Mouse (Mus musculus) cerebellum, postnatal 14 days (tissue): ENCODE measurements around the gene Gramd2.
A peak's percentile ranks its signal among the peaks of the same experiment; 100 is the strongest.
"Not testable (repeated sequence)": the region's sequence is repeated elsewhere in the genome, so short reads cannot be mapped to it uniquely, and the experiment has no call there.

Experiments
- DNase-seq, 2 experiments: peaks; one replicate each; pipeline ENCODE4 v3.0.0; 2021; ENCODE audit warnings: mixed read lengths in 2 of 2

Gene Gramd2

GRCm38 (mm10) chr9:59723791-59724442 lies 44.0 kb downstream of the Gramd2 start:
- DNase-seq, result peak; percentile 61 to 70

DNA sequence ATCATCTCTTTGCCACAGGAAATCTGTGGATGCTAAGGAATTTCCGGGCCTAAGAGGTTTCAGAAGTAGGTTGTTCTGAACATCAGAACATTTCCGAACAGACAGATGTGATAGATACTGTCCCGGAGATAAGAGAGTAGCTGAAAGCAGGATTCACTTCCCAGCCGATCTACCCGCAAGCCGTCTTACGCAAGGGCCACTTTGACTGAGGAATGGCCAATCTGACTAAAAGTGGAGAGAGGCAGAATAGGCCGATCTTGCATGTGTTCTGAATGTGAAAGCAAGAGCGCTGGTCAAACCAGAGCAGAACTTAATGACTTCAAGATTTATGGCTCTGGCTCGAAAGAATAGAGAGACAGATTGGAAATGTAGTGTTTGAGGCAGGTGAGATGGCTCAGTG lies 45.6 kb downstream of the Gramd2 start:
- DNase-seq, result no peak

- no peak for DNase-seq
Measured at GRCm38 (mm10) chr9:59727569-59728286, 47.8 kb downstream of the Gramd2 start.

DNA sequence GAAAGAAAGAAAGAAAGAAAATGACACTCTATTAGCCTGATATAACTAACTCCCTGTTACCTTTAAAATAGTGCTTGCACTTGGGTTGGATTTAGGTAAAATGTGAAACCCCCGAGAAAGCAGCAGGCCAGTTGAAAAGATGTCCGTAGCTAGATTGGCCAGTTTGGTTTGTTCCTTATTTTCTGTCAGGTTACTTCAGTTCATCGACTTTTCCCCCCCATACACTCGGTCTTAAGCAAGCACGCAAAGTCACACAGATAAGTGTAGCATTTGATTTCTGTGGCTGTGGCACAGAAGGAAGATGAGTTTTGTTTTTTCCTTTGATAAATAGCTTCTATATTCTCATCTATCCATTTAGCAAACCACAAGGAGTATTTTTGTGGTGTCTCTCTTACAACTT lies 51.2 kb downstream of the Gramd2 start:
- DNase-seq, result no peak

DNA sequence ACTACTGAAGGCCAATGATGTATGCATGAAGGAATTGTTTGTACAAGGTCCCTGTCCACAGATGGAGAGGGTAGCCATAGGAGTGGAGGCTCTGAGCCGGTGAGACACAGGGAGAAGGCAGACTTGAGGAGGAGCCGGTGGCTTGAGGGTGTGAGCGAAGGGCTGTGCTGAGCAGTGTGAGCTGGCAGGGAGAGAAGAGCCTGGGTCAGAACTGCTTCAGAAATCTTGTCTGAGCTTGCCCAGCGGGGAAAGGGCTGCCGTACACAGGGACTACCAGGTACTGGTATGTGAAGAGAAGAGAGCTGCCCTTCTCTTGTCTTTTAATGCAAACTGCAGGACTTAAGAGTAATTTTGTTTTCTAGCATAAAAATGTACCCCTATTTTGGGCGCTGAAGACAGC lies 53.1 kb downstream of the Gramd2 start:
- no peak for DNase-seq

DNA sequence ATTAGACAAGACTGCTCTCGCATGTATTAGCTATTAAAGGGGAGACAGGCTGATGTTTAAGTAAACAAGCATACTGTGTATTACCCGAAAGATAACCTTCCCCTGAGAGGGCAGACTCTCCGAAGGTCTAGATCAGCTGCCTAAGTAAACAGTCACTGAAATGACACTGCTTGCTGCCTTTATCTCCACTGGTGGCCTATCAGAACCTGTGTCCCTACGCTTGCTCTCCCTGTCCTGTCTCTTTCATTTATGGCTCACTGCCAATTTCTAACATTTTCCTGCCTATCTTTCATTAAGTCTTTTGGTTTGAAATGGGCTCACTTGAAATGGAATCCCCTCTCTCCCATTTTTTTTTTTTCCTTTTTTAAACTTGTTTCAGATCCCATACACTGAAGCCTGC lies 55.5 kb downstream of the Gramd2 start:
- no peak for DNase-seq

DNA sequence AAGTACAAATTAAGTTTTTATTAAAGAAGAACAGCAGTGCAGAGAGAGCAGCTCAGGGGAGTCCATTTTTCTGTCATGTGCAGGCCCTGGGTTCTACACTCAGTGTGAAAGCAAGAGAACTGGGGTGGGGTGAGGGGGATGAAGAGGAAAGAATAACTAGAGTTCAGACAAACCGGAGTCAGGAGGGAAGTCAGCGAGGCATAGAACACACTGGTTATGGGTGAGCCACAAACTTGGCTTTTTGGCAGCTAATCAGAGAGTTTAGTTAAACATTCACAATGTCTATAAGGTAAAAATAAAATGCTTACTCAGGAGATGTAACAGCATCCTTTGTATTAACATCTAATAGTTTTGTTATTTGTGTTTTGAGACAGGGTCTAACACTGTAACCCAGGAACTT lies 60.6 kb downstream of the Gramd2 start:
- no peak for DNase-seq

GRCm38 (mm10) chr9:59743903-59744302 lies 64.0 kb downstream of the Gramd2 start:
- no peak for DNase-seq

DNA sequence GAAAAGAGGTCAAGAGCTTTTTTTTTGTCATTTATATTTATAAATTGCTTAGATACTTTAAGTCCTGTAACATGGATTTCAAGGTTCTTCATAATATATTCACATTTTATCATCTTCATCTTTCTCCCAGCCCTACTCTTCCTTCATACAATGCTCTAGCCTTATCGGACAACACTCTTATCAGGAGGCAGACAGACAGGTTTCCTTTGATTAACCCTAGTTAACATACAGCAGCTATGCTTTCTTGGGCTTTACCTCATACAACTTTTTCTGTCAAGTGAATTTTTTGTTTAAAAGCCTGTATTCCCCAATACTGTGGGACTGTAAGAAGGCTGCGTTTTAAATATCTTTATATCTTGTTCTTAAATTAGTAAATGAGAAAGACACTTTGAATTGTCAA lies 68.4 kb downstream of the Gramd2 start:
- DNase-seq, result no peak

GRCm38 (mm10) chr9:59748969-59749368 lies 69.0 kb downstream of the Gramd2 start:
- no peak for DNase-seq

- DNase-seq, result peak; percentile 15 to 16
Measured at GRCm38 (mm10) chr9:59749581-59750265, 69.8 kb downstream of the Gramd2 start.

- DNase-seq, result peak; percentile 100
Measured at GRCm38 (mm10) chr9:59750267-59751065, 70.5 kb downstream of the Gramd2 start, which contains the start of the genes Senp8 and Myo9a. Gene Senp8, minus strand, starts transcription at chr9:59750710. Gene Myo9a, plus strand, starts transcription at chr9:59750896.

DNA sequence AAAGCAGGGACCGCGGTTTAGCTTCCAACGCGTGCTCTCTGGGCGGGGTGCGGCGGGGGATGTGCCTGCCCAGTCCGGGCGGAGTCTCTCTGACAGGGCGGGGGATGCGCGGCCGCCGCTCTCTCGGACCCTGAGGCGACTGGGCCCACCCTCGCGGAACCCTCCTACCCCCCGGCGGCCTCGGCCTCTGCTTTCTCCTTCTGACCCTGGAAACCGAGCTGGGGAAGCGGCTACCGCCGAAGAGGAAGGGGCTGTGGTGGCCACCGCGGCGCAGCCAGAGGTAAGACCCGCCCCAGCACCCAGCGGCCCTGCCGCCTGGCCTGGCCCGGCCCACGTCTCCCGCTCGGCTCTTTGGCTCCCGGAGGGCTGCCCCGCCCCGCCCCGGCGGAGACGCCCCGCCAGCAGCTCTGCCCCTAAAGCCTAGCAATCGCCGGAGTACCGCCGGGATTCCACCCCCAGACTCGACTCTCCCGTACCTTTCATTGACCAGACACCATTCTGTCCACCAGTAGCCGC lies 71.2 kb downstream of the Gramd2 start:
- peak in 1 of 2 experiments; percentile 67 for DNase-seq

- DNase-seq, result peak in 1 of 2 experiments; percentile 15
Measured at GRCm38 (mm10) chr9:59751966-59752365, 72.0 kb downstream of the Gramd2 start.

GRCm38 (mm10) chr9:59755199-59755598 lies 75.3 kb downstream of the Gramd2 start:
- no peak for DNase-seq

- DNase-seq, result not testable (repeated sequence)
Measured at GRCm38 (mm10) chr9:59757016-59757415, 77.1 kb downstream of the Gramd2 start.

DNA sequence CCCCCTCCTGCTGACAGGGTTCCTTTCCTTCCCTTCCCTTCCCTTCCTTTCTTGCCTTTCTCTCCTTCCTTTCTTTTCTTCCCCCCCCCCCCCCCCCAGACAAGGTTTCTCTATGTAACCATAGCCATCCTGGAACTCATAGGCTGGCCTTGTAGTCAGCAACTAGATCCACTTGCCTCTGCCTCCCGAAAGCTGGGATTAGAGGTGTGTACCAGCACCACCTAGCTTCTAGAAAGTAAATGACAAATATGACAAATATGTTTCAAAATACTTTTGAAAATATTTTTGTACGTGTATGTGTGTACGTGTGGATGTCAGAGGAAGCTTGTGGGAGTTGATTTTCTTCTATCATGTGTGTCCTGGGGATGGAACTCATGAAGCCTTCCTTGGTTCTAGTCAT lies 80.6 kb downstream of the Gramd2 start:
- DNase-seq, result no peak

DNA sequence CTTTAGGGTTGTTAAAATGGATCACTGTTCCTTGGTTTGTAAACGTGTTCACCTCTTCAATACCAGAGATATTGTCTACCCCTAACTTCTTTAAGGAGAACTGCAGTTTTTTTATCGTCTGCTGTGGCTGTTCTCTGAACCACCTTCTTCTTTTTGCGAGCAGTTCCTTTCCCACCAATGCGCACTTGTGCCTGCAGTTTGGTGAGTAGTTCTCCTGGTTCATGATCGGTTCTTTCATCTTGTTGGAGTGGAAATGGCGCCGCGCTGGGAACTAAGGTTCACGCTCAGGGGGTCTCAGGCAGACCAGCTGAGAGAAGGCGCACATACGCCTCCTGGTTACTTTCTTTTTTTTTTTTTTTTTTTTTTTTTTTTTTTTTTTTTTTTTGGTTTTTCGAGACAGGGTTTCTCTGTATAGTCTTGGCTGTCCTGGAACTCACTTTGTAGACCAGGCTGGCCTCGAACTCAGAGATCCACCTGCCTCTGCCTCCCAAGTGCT lies 87.1 kb downstream of the Gramd2 start:
- not testable (repeated sequence) for DNase-seq
